Comparison of ENCODE assay signal across 19 mouse cellular contexts in the genomic region with DNA sequence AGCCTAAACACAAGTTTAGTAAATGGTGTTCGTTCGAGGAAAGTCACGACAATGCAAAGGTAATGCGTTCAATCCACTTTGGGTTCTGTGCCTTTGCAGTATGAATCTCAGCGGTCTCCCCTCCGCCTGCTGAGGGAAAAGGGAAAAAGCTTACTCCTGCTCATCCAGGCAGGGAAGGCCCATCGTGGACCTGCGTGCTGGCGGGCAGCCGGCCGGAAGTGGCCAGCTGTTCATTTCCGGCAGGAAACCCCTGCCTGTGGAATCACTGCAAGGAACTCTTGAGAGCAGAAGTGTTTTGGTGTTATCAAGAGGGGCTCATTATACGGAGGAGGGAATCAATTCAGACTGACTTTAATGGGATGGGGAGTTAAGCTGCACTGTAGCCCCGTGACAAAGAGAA.
DNase-seq lines count a peak whose midpoint lies in the region; ATAC-seq and TF ChIP-seq lines count a peak whose summit lies in the region.
"Had no signal": no experiment of that assay in that cellular context is flagged by ENCODE, and none has a peak within 500 bp of the region (broad histone marks: within the 10 kb centered on the region; RNA-seq: fewer than 3 reads in every experiment).

No protein-coding gene starts in this region.

- TF ChIP-seq EP300 in lung, postnatal 0 days (IDR thresholded peaks at IDR 0.05): no peak

- no peak overlapping the region for H3K4me3 ChIP-seq in heart, embryonic 15.5 days
- no peak overlapping the region for H3K4me3 ChIP-seq in lung, embryonic 14.5 days (ENCODE audit: low read depth, low read length)
- no peak overlapping the region for H3K4me3 ChIP-seq in lung, postnatal 0 days (ENCODE audit: low read depth, low read length)
- H3K4me3 ChIP-seq: erythroblast, embryonic 14.5 days; midbrain, embryonic 13.5 days; myocyte had no signal

- 56% methylated on average over 14 of the region's 14 CpGs for WGBS in heart, embryonic 15.5 days
- WGBS in lung, embryonic 14.5 days: 48% methylated on average over 14 of the region's 14 CpGs
- 44% methylated on average over 14 of the region's 14 CpGs for WGBS in lung, postnatal 0 days

- intact Hi-C loops in heart, postnatal 10 days (cut with DNase I): no loop called here

- no peaks in the 10 kb centered on the region for H3K9me3 ChIP-seq in heart, embryonic 15.5 days (replicated peaks)
- H3K9me3 ChIP-seq in lung, embryonic 14.5 days (ENCODE audit: low read depth, low read length): no peaks in the 10 kb centered on the region
- H3K9me3 ChIP-seq in lung, postnatal 0 days (ENCODE audit: low read length): no peaks in the 10 kb centered on the region
- H3K9me3 ChIP-seq: midbrain, embryonic 13.5 days had no signal

- DNase-seq in heart, postnatal 10 days: no peak
- peak; percentile 49 for DNase-seq in lung, embryonic 14.5 days
- no peak for DNase-seq in lung, postnatal 0 days (ENCODE audit: low spot score)
- peak; percentile 48 for DNase-seq in embryo, embryonic 11 days
- DNase-seq in mesoderm, embryonic 11.5 days (ENCODE audit: low read depth, low spot score): peak; percentile 7
- DNase-seq in cerebellum, postnatal 4 days (ENCODE audit: low spot score in 2 of 2): no peak
- DNase-seq: adrenal gland, adult 2 months; cerebellum, adult 11-12 months; cerebellum, postnatal 36 days; forebrain, postnatal 0 days; gastrocnemius, postnatal 10 days; layer of hippocampus, adult 9-11 months; lung, postnatal 36 days had no signal

- no peak for ATAC-seq in heart, embryonic 15.5 days (replicated peaks; ENCODE audit: insufficient number of reproducible peaks, insufficient read depth, low FRiP score, low read depth)
- no peak for ATAC-seq in lung, embryonic 14.5 days (ENCODE audit: insufficient read depth)
- ATAC-seq in lung, postnatal 0 days: no peak
- ATAC-seq: forebrain, postnatal 0 days; hindbrain, embryonic 16.5 days; midbrain, embryonic 13.5 days had no signal

- H3K9ac ChIP-seq in heart, embryonic 15.5 days: no peak overlapping the region
- no peak overlapping the region for H3K9ac ChIP-seq in lung, embryonic 14.5 days
- no peak overlapping the region for H3K9ac ChIP-seq in lung, postnatal 0 days (replicated peaks; ENCODE audit: low read depth)
- H3K9ac ChIP-seq: forebrain, postnatal 0 days; liver, embryonic 14.5 days; midbrain, embryonic 13.5 days had no signal

- TF ChIP-seq CTCF in lung, embryonic 14.5 days (IDR thresholded peaks at IDR 0.05; ENCODE audit: low read depth): no peak
- no peak for TF ChIP-seq CTCF in lung, postnatal 0 days (IDR thresholded peaks at IDR 0.05)

- no peaks in the 10 kb centered on the region for H3K27me3 ChIP-seq in heart, embryonic 15.5 days
- H3K27me3 ChIP-seq in lung, embryonic 14.5 days (ENCODE audit: insufficient read depth, low read length): no peaks in the 10 kb centered on the region
- H3K27me3 ChIP-seq in lung, postnatal 0 days (replicated peaks; ENCODE audit: insufficient read depth, low read length): no peaks in the 10 kb centered on the region
- H3K27me3 ChIP-seq: midbrain, embryonic 13.5 days had no signal

- no peak overlapping the region for H3K27ac ChIP-seq in heart, embryonic 15.5 days
- H3K27ac ChIP-seq in lung, embryonic 14.5 days (ENCODE audit: low read depth): no peak overlapping the region
- H3K27ac ChIP-seq in lung, postnatal 0 days (ENCODE audit: low read length): no peak overlapping the region
- H3K27ac ChIP-seq: liver, embryonic 14.5 days; midbrain, embryonic 13.5 days had no signal

- H3K4me1 ChIP-seq in heart, embryonic 15.5 days (replicated peaks): peaks cover 25% of the 10 kb centered on the region
- H3K4me1 ChIP-seq in lung, embryonic 14.5 days (ENCODE audit: insufficient read depth): no peaks in the 10 kb centered on the region
- no peaks in the 10 kb centered on the region for H3K4me1 ChIP-seq in lung, postnatal 0 days (ENCODE audit: insufficient read depth, low read depth, low read length)

- H3K4me2 ChIP-seq in heart, embryonic 15.5 days: 0 out of 2 replicates have a peak overlapping the region, but pooled peaks have one; percentile 19
- no peak overlapping the region for H3K4me2 ChIP-seq in lung, embryonic 14.5 days
- no peak overlapping the region for H3K4me2 ChIP-seq in lung, postnatal 0 days (replicated peaks; ENCODE audit: low read depth, low read length)
- H3K4me2 ChIP-seq: midbrain, embryonic 13.5 days had no signal

- no peaks in the 10 kb centered on the region for H3K36me3 ChIP-seq in heart, embryonic 15.5 days
- H3K36me3 ChIP-seq in lung, embryonic 14.5 days (ENCODE audit: insufficient read depth): no peaks in the 10 kb centered on the region
- no peaks in the 10 kb centered on the region for H3K36me3 ChIP-seq in lung, postnatal 0 days (ENCODE audit: insufficient read depth, low read length)
- H3K36me3 ChIP-seq: midbrain, embryonic 13.5 days had no signal

Comparison
In these comparisons a context has a peak if more than half of its experiments do, and no peak if none do; other contexts are left out.
1. DNase-seq: peak in lung, embryonic 14.5 days (single experiment), embryo, embryonic 11 days (single experiment) and mesoderm, embryonic 11.5 days (single experiment); none in heart, postnatal 10 days (0 of 2), lung, postnatal 0 days (single experiment) and cerebellum, postnatal 4 days (0 of 2).